Mouse (Mus musculus): ENCODE results near the gene Susd6. TPM values are rescaled to one million over a fixed set of nuclear protein-coding genes. Genes with fewer than 3 reads are reported as not detected.

The Susd6 gene
- polyA plus RNA-seq, 1 experiment from 2014 or later: 14.3 TPM

- Histone ChIP-seq H3K4me1 (replicated peaks; ENCODE audit: control insufficient read depth, insufficient read depth, low read length) (peaks cover 6% of the 10 kb centered on the region), H3K27ac (ENCODE audit: low read length) (no peak overlapping the region), H3K9me3 (ENCODE audit: control insufficient read depth, low read length) (no peaks in the 10 kb centered on the region), H3K4me2 (ENCODE audit: low read length) (no peak overlapping the region), H3K4me3 (replicated peaks; ENCODE audit: low read length) (no peak overlapping the region), H3K27me3 (replicated peaks; ENCODE audit: control insufficient read depth, insufficient read depth, low read length) (no peaks in the 10 kb centered on the region), H3K9ac (replicated peaks; ENCODE audit: low read depth, low read length) (no peak overlapping the region), H3K36me3 (ENCODE audit: control insufficient read depth, insufficient read depth) (no peaks in the 10 kb centered on the region)
- WGBS: 78% methylated on average over 1 of the region's 1 CpGs
- no peak for ATAC-seq
Measured at GRCm38 (mm10) chr12:80852001-80852400, 61.7 kb downstream of the Susd6 start.

GRCm38 (mm10) chr12:80853737-80854136 lies 63.4 kb downstream of the Susd6 start:
- Histone ChIP-seq H3K4me1 (replicated peaks; ENCODE audit: control insufficient read depth, insufficient read depth, low read length) (peaks cover 17% of the 10 kb centered on the region), H3K27ac (ENCODE audit: low read length) (no peak overlapping the region), H3K4me3 (replicated peaks; ENCODE audit: low read length) (no peak overlapping the region), H3K9ac (replicated peaks; ENCODE audit: low read depth, low read length) (no peak overlapping the region), H3K27me3 (replicated peaks; ENCODE audit: control insufficient read depth, insufficient read depth, low read length) (no peaks in the 10 kb centered on the region), H3K9me3 (ENCODE audit: control insufficient read depth, low read length) (no peaks in the 10 kb centered on the region), H3K36me3 (ENCODE audit: control insufficient read depth, insufficient read depth) (no peaks in the 10 kb centered on the region), H3K4me2 (ENCODE audit: low read length) (no peak overlapping the region)
- 53% methylated on average over 3 of the region's 3 CpGs for WGBS
- no peak for ATAC-seq

DNA sequence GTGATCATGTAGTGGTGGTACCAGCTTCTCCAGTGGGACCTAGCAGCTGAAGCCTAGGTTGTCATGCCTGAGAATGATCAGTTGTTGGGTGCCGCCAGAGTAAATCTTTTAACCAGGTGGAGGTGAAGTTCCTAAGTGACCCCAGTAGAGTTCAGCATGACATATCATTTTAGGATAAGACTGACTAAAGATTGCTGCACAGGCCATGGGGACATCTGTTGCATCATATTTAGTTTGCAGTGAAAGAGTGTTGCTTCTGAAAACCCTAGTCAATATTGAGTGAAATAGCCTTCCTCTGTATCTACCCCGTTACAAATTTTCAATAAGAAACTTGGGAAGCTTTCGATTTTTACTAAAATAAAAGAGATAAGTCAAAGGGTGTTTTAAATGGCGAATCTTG lies 64.4 kb downstream of the Susd6 start:
- no peaks in the 10 kb centered on the region for H3K36me3 ChIP-seq (ENCODE audit: control insufficient read depth, insufficient read depth)
- WGBS: 95% methylated on average over 4 of the region's 4 CpGs
- peaks cover 17% of the 10 kb centered on the region for H3K4me1 ChIP-seq (replicated peaks; ENCODE audit: control insufficient read depth, insufficient read depth, low read length)
- no peak overlapping the region for H3K27ac ChIP-seq (ENCODE audit: low read length)
- no peak overlapping the region for H3K4me2 ChIP-seq (ENCODE audit: low read length)
- no peak overlapping the region for H3K9ac ChIP-seq (replicated peaks; ENCODE audit: low read depth, low read length)
- no peaks in the 10 kb centered on the region for H3K9me3 ChIP-seq (ENCODE audit: control insufficient read depth, low read length)
- ATAC-seq: no peak
- H3K4me3 ChIP-seq (replicated peaks; ENCODE audit: low read length): no peak overlapping the region
- H3K27me3 ChIP-seq (replicated peaks; ENCODE audit: control insufficient read depth, insufficient read depth, low read length): no peaks in the 10 kb centered on the region

DNA sequence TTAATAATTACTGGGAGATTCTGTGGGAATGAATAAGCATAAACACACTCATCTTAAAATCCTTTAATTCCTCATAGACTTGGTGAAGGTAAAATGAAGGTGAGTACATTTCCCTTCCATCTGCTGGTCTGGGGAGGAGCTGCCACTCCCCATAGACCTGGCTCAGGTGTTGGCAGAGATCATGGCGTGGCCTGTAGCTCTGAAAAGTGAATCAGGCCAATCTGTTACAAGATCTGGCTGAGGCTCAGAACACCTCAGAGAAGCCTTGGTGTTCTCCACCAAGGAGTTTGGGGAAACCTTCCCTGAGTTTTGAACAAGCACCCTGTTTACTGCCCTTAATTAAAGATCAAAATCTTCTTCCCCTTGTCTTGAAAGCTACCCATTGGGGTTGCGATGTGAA lies 64.8 kb downstream of the Susd6 start:
- no peak for ATAC-seq
- Histone ChIP-seq H3K27me3 (replicated peaks; ENCODE audit: control insufficient read depth, insufficient read depth, low read length) (no peaks in the 10 kb centered on the region), H3K4me1 (replicated peaks; ENCODE audit: control insufficient read depth, insufficient read depth, low read length) (peaks cover 17% of the 10 kb centered on the region), H3K4me2 (ENCODE audit: low read length) (no peak overlapping the region), H3K27ac (ENCODE audit: low read length) (no peak overlapping the region), H3K36me3 (ENCODE audit: control insufficient read depth, insufficient read depth) (no peaks in the 10 kb centered on the region), H3K9ac (replicated peaks; ENCODE audit: low read depth, low read length) (no peak overlapping the region), H3K9me3 (ENCODE audit: control insufficient read depth, low read length) (no peaks in the 10 kb centered on the region), H3K4me3 (replicated peaks; ENCODE audit: low read length) (no peak overlapping the region)
- WGBS: 93% methylated on average over 2 of the region's 2 CpGs

GRCm38 (mm10) chr12:80855581-80855980 lies 65.3 kb downstream of the Susd6 start:
- H3K9me3 ChIP-seq (ENCODE audit: control insufficient read depth, low read length): no peaks in the 10 kb centered on the region
- no peak overlapping the region for H3K9ac ChIP-seq (replicated peaks; ENCODE audit: low read depth, low read length)
- no peaks in the 10 kb centered on the region for H3K36me3 ChIP-seq (ENCODE audit: control insufficient read depth, insufficient read depth)
- no peak overlapping the region for H3K4me3 ChIP-seq (replicated peaks; ENCODE audit: low read length)
- H3K27ac ChIP-seq (ENCODE audit: low read length): no peak overlapping the region
- H3K4me1 ChIP-seq (replicated peaks; ENCODE audit: control insufficient read depth, insufficient read depth, low read length): peaks cover 17% of the 10 kb centered on the region
- 35% methylated on average over 1 of the region's 1 CpGs for WGBS
- ATAC-seq: no peak
- H3K4me2 ChIP-seq (ENCODE audit: low read length): no peak overlapping the region
- H3K27me3 ChIP-seq (replicated peaks; ENCODE audit: control insufficient read depth, insufficient read depth, low read length): no peaks in the 10 kb centered on the region

GRCm38 (mm10) chr12:80857636-80858293 lies 67.5 kb downstream of the Susd6 start:
- ATAC-seq: peak; percentile 85
- WGBS: 21% methylated on average over 3 of the region's 3 CpGs
- Histone ChIP-seq H3K4me3 (replicated peaks; ENCODE audit: low read length) (no peak overlapping the region), H3K9me3 (ENCODE audit: control insufficient read depth, low read length) (no peaks in the 10 kb centered on the region), H3K4me2 (ENCODE audit: low read length) (no peak overlapping the region), H3K4me1 (replicated peaks; ENCODE audit: control insufficient read depth, insufficient read depth, low read length) (peaks cover 22% of the 10 kb centered on the region), H3K27me3 (replicated peaks; ENCODE audit: control insufficient read depth, insufficient read depth, low read length) (no peaks in the 10 kb centered on the region), H3K9ac (replicated peaks; ENCODE audit: low read depth, low read length) (no peak overlapping the region), H3K36me3 (ENCODE audit: control insufficient read depth, insufficient read depth) (no peaks in the 10 kb centered on the region), H3K27ac (ENCODE audit: low read length) (no peak overlapping the region; the same call in 1 of the 2 replicates)

DNA sequence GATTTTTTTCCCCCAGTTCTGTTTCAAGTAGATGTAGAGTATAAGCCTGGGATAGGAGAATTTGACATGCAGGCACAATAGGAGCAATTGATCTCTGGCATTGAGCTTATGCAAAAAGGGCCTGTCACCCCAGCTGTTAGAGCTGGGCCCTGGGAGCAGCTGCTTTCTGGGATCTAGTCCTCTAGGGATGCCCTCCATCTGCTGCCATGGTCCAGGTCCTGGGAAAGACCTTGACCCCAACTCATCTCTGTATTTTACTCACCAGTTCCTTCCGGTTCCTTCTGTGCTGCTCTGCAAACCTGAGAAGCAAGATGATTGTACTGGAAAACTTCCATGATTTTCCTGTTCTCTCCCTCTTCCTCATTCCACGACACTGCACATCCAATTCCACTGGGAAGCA lies 68.0 kb downstream of the Susd6 start:
- Histone ChIP-seq H3K4me1 (replicated peaks; ENCODE audit: control insufficient read depth, insufficient read depth, low read length) (peaks cover 22% of the 10 kb centered on the region), H3K9me3 (ENCODE audit: control insufficient read depth, low read length) (no peaks in the 10 kb centered on the region), H3K4me3 (replicated peaks; ENCODE audit: low read length) (no peak overlapping the region), H3K4me2 (ENCODE audit: low read length) (no peak overlapping the region), H3K36me3 (ENCODE audit: control insufficient read depth, insufficient read depth) (no peaks in the 10 kb centered on the region), H3K27me3 (replicated peaks; ENCODE audit: control insufficient read depth, insufficient read depth, low read length) (no peaks in the 10 kb centered on the region), H3K9ac (replicated peaks; ENCODE audit: low read depth, low read length) (no peak overlapping the region), H3K27ac (ENCODE audit: low read length) (peak overlapping the region; percentile 56; the same call in 1 of the 2 replicates)
- ATAC-seq: peak; percentile 47; the same call in 1 of the 2 replicates
- WGBS: 69% methylated on average over 2 of the region's 2 CpGs

DNA sequence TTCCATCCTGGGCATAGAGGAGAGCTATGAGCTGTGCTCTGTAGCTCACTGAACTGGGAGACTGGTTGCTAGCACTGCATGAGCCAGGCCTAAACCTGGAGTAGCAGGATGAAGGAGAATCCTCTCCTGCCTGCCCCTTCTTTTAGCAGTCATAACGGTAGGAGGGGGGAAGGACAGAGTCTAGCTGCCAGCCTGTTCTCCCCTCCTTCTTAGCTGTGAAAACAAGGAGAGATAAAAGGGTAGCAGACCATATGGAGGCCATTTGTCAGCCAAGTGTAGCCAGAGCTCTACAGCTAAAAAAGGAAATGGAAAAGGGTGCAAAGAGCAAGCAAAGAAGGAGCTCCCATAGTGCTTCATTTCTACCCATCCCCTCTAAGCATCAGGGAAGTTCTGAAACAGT lies 71.6 kb downstream of the Susd6 start:
- Histone ChIP-seq H3K9ac (replicated peaks; ENCODE audit: low read depth, low read length) (no peak overlapping the region), H3K4me1 (replicated peaks; ENCODE audit: control insufficient read depth, insufficient read depth, low read length) (peaks cover 15% of the 10 kb centered on the region), H3K9me3 (ENCODE audit: control insufficient read depth, low read length) (no peaks in the 10 kb centered on the region), H3K4me2 (ENCODE audit: low read length) (no peak overlapping the region), H3K4me3 (replicated peaks; ENCODE audit: low read length) (no peak overlapping the region), H3K36me3 (ENCODE audit: control insufficient read depth, insufficient read depth) (no peaks in the 10 kb centered on the region), H3K27ac (ENCODE audit: low read length) (no peak overlapping the region), H3K27me3 (replicated peaks; ENCODE audit: control insufficient read depth, insufficient read depth, low read length) (no peaks in the 10 kb centered on the region)
- ATAC-seq: peak; percentile 49
- WGBS: 27% methylated on average over 1 of the region's 1 CpGs

DNA sequence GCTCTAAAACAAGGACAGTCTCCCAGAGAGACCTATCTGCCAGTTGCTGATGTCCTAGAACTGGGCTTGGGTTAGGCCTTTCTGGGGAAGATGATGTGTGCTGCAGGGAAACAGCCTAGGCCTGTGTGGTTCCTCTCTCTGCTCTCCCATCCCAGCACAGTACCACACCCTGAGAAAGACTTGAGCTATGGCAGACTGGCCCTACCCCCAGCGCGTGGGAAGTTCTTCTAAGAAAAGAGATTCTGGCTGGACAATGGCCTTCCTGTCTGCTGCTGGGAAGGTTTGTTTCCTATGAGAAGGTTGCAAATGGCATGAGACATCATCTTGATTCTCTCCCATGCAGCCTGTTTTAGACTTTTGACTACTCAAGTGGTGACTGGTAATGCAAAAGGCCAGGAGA lies 73.1 kb downstream of the Susd6 start:
- peaks cover 7% of the 10 kb centered on the region for H3K4me1 ChIP-seq (replicated peaks; ENCODE audit: control insufficient read depth, insufficient read depth, low read length)
- H3K4me3 ChIP-seq (replicated peaks; ENCODE audit: low read length): no peak overlapping the region
- H3K27me3 ChIP-seq (replicated peaks; ENCODE audit: control insufficient read depth, insufficient read depth, low read length): no peaks in the 10 kb centered on the region
- H3K9ac ChIP-seq (replicated peaks; ENCODE audit: low read depth, low read length): no peak overlapping the region
- no peak overlapping the region for H3K4me2 ChIP-seq (ENCODE audit: low read length)
- no peaks in the 10 kb centered on the region for H3K9me3 ChIP-seq (ENCODE audit: control insufficient read depth, low read length)
- H3K27ac ChIP-seq (ENCODE audit: low read length): no peak overlapping the region
- 82% methylated on average over 2 of the region's 2 CpGs for WGBS
- no peak for ATAC-seq
- H3K36me3 ChIP-seq (ENCODE audit: control insufficient read depth, insufficient read depth): no peaks in the 10 kb centered on the region

DNA sequence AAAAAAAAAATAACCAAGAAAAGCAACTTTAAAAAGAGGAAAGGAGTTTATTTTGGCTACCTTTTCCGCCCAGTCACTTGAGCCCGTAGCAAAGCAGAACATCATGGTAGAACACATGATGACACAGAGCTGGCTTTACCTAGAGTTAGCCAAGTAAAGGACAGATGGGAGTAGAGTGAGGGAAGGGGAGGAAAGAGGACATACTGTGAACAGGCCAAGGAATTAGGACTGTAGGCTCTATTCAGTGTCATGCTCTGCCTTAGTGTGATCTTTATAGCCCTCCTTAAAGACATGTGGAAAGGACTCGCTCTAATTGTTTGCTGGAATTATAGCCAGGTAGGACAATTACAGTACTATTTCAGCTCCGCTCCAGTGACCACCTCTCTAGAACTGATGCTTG lies 74.9 kb downstream of the Susd6 start:
- no peak for ATAC-seq
- Histone ChIP-seq H3K9ac (replicated peaks; ENCODE audit: low read depth, low read length) (no peak overlapping the region), H3K9me3 (ENCODE audit: control insufficient read depth, low read length) (no peaks in the 10 kb centered on the region), H3K27me3 (replicated peaks; ENCODE audit: control insufficient read depth, insufficient read depth, low read length) (no peaks in the 10 kb centered on the region), H3K4me1 (replicated peaks; ENCODE audit: control insufficient read depth, insufficient read depth, low read length) (0 out of 2 replicates have a peak, but pooled peaks cover 4% of the 10 kb centered on the region), H3K4me3 (replicated peaks; ENCODE audit: low read length) (no peak overlapping the region), H3K27ac (ENCODE audit: low read length) (no peak overlapping the region), H3K36me3 (ENCODE audit: control insufficient read depth, insufficient read depth) (no peaks in the 10 kb centered on the region), H3K4me2 (ENCODE audit: low read length) (no peak overlapping the region)
- 87% methylated on average over 4 of the region's 4 CpGs for WGBS
